Mouse (Mus musculus): ENCODE measurements at regions not wholly inside any gene's neighbourhood (a gene's known extent, or its start where the extent isn't known, plus 50 kb on each side); places are given as distances from the start of the nearest gene placed in this dataset.

- no peak for TF ChIP-seq EP300 (IDR thresholded peaks at IDR 0.05; ENCODE audit: insufficient read depth, low read depth, low read length)
- TF ChIP-seq CTCF (IDR thresholded peaks at IDR 0.05; ENCODE audit: low read depth, low read length) = no peak
Measured at GRCm38 (mm10) chr10:9173509-9173908, 287.6 kb upstream of the Sash1 start.

Data from ES-Bruce4 (cell line).